Mouse (Mus musculus) heart, embryonic 16.5 days (tissue): ENCODE results near the gene Ugt1a10. TPM values are rescaled to one million over a fixed set of nuclear protein-coding genes. Genes with fewer than 3 reads are reported as not detected.

Source experiments
- ATAC-seq: fragments of 200-750 bp; cut with Nextera tagmentation; replicated peaks from 2 replicates; pipeline ENCODE4 v1.8.0; 2017; ENCODE audit warnings: moderate number of reproducible peaks; ENCODE audit not compliant: insufficient read depth, low FRiP score; ENCODE audit errors: extremely low read depth
- H3K27ac ChIP-seq: fragments of 300-500 bp; sonication (generic); 2 replicates; pipeline ENCODE4 v1.5.1; 2014; ENCODE audit warnings: mild to moderate bottlenecking, low read length, control low read depth, moderate library complexity
- H3K27me3 ChIP-seq: fragments of 300-500 bp; sonication (generic); 2 replicates; pipeline ENCODE4 v1.6.1; 2014; ENCODE audit warnings: low read length, mixed read lengths; ENCODE audit not compliant: control insufficient read depth, insufficient read depth
- H3K36me3 ChIP-seq: fragments of 300-500 bp; sonication (generic); 2 replicates; pipeline ENCODE4 v1.6.1; 2014; ENCODE audit not compliant: control insufficient read depth, insufficient read depth
- H3K4me1 ChIP-seq: fragments of 300-500 bp; sonication (generic); 2 replicates; pipeline ENCODE4 v1.6.1; 2014; ENCODE audit warnings: low read length, mixed read lengths; ENCODE audit not compliant: control insufficient read depth, insufficient read depth
- H3K4me2 ChIP-seq: fragments of 300-500 bp; sonication (generic); 2 replicates; pipeline ENCODE4 v1.6.1; 2014; ENCODE audit warnings: low read depth, mild to moderate bottlenecking, control low read depth, low read length
- H3K4me3 ChIP-seq: fragments of 300-500 bp; sonication (generic); 2 replicates; pipeline ENCODE4 v1.5.1; 2014; ENCODE audit warnings: mild to moderate bottlenecking, control low read depth, low read length
- H3K9ac ChIP-seq: fragments of 300-500 bp; sonication (generic); 2 replicates; pipeline ENCODE4 v1.6.1; 2014; ENCODE audit warnings: low read length, control low read depth
- H3K9me3 ChIP-seq: fragments of 300-500 bp; sonication (generic); replicated peaks from 2 replicates; pipeline ENCODE4 v1.6.1; 2016; ENCODE audit warnings: low read length; ENCODE audit not compliant: control insufficient read depth
- WGBS: fragments of 180-500 bp; shearing (Covaris S2); extraction: QIAGEN DNeasy Blood & Tissue Kit; methylation state at CpG from one replicate; pipeline ENCODE4 v1.1.7; 2014; 5-methylcytosine and 5-hydroxymethylcytosine counted together
- polyA plus RNA-seq: library from polyadenylated mRNA; unstranded; fragments of >200 nt; fragmentation: Nextera tagmentation; extraction: Ambion mirVana; gene quantifications from 2 replicates; pipeline ENCODE4 v1.2.1, GENCODE M21; 2015

Ugt1a10 gene
- polyA plus RNA-seq, 1 experiment from 2014 or later, result not detected

- H3K9ac ChIP-seq, result no peak overlapping the region
- H3K27ac ChIP-seq, result no peak overlapping the region
- H3K4me1 ChIP-seq, result no peaks in the 10 kb centered on the region
- H3K9me3 ChIP-seq, result no peaks in the 10 kb centered on the region
- no peak overlapping the region for H3K4me2 ChIP-seq
- no peaks in the 10 kb centered on the region for H3K27me3 ChIP-seq
- no peaks in the 10 kb centered on the region for H3K36me3 ChIP-seq
- WGBS, result 81% methylated on average over 1 of the region's 1 CpGs
- ATAC-seq, result no peak
- H3K4me3 ChIP-seq, result no peak overlapping the region
These were observed 140.5 kb downstream of the Ugt1a10 start for GRCm38 (mm10) chr1:88195687-88196086.

GRCm38 (mm10) chr1:88197443-88197842 is 142.3 kb downstream of the Ugt1a10 start:
- ATAC-seq, result no peak
- H3K36me3 ChIP-seq, result no peaks in the 10 kb centered on the region
- no peak overlapping the region for H3K9ac ChIP-seq
- H3K27me3 ChIP-seq, result no peaks in the 10 kb centered on the region
- H3K9me3 ChIP-seq, result no peaks in the 10 kb centered on the region
- H3K4me2 ChIP-seq, result no peak overlapping the region
- no peaks in the 10 kb centered on the region for H3K4me1 ChIP-seq
- no peak overlapping the region for H3K27ac ChIP-seq
- H3K4me3 ChIP-seq, result no peak overlapping the region
- 65% methylated on average over 3 of the region's 3 CpGs for WGBS

- H3K9ac ChIP-seq, result no peak overlapping the region
- no peaks in the 10 kb centered on the region for H3K27me3 ChIP-seq
- no peak overlapping the region for H3K27ac ChIP-seq
- no peaks in the 10 kb centered on the region; the same call in 1 of the 2 replicates for H3K4me1 ChIP-seq
- no peak overlapping the region for H3K4me2 ChIP-seq
- no peaks in the 10 kb centered on the region for H3K36me3 ChIP-seq
- WGBS, result 55% methylated on average over 2 of the region's 2 CpGs
- H3K4me3 ChIP-seq, result no peak overlapping the region
- peaks cover 2% of the 10 kb centered on the region; the same call in 1 of the 2 replicates for H3K9me3 ChIP-seq
- ATAC-seq, result no peak
These were observed 144.8 kb downstream of the Ugt1a10 start for GRCm38 (mm10) chr1:88199996-88200395.

- peaks cover 2% of the 10 kb centered on the region; the same call in 1 of the 2 replicates for H3K9me3 ChIP-seq
- H3K27ac ChIP-seq, result no peak within 1 kb of the TSS
- H3K36me3 ChIP-seq, result no peaks in the 10 kb centered on the region
- H3K4me1 ChIP-seq, result peaks cover 2% of the 10 kb centered on the region; the same call in 1 of the 2 replicates
- 73% methylated on average over 7 of the region's 7 CpGs for WGBS
- no peak for ATAC-seq
- H3K4me2 ChIP-seq, result no peak within 1 kb of the TSS
- no peak within 1 kb of the TSS for H3K4me3 ChIP-seq
- no peak within 1 kb of the TSS for H3K9ac ChIP-seq
- no peaks in the 10 kb centered on the region for H3K27me3 ChIP-seq
These were observed 145.3 kb downstream of the Ugt1a10 start, which contains the start of gene Ugt1a2 for GRCm38 (mm10) chr1:88200456-88200855. Ugt1a2 (plus strand) TSS chr1:88200601.

GRCm38 (mm10) chr1:88205294-88205922 is 150.2 kb downstream of the Ugt1a10 start, which contains the start of gene Dnajb3:
Dnajb3 (minus strand) TSS chr1:88205782.
- Histone ChIP-seq H3K9ac (peak within 1 kb of the TSS; percentile 80), H3K9me3 (peaks cover 2% of the 10 kb centered on the region; the same call in 1 of the 2 replicates), H3K36me3 (no peaks in the 10 kb centered on the region), H3K27ac (no peak within 1 kb of the TSS), H3K4me2 (peak within 1 kb of the TSS; percentile 78), H3K4me3 (peak within 1 kb of the TSS; percentile 57), H3K27me3 (no peaks in the 10 kb centered on the region), H3K4me1 (peaks cover 2% of the 10 kb centered on the region; the same call in 1 of the 2 replicates)
- peak; percentile 99 for ATAC-seq
- WGBS, result 4% methylated on average over 62 of the region's 62 CpGs

- no peaks in the 10 kb centered on the region for H3K27me3 ChIP-seq
- no peaks in the 10 kb centered on the region for H3K36me3 ChIP-seq
- H3K9me3 ChIP-seq, result peaks cover 10% of the 10 kb centered on the region
- H3K9ac ChIP-seq, result no peak overlapping the region
- peaks cover 2% of the 10 kb centered on the region; the same call in 1 of the 2 replicates for H3K4me1 ChIP-seq
- 50% methylated on average over 2 of the region's 2 CpGs for WGBS
- H3K27ac ChIP-seq, result no peak overlapping the region
- no peak overlapping the region for H3K4me3 ChIP-seq
- H3K4me2 ChIP-seq, result no peak overlapping the region
- no peak for ATAC-seq
These were observed 151.8 kb downstream of the Ugt1a10 start for GRCm38 (mm10) chr1:88206843-88207479.

- Histone ChIP-seq H3K4me3 (no peak within 1 kb of the TSS), H3K27me3 (no peaks in the 10 kb centered on the region), H3K36me3 (no peaks in the 10 kb centered on the region), H3K4me1 (no peaks in the 10 kb centered on the region), H3K9me3 (peaks cover 50% of the 10 kb centered on the region), H3K4me2 (no peak within 1 kb of the TSS), H3K9ac (no peak within 1 kb of the TSS), H3K27ac (no peak within 1 kb of the TSS)
- no peak for ATAC-seq
- WGBS, result 61% methylated on average over 8 of the region's 8 CpGs
These were observed 156.6 kb downstream of the Ugt1a10 start, which contains the start of gene Ugt1a1 for GRCm38 (mm10) chr1:88211812-88212211. Ugt1a1 (plus strand) TSS chr1:88211959.

- Histone ChIP-seq H3K27me3 (no peaks in the 10 kb centered on the region), H3K4me2 (no peak overlapping the region), H3K9me3 (peaks cover 57% of the 10 kb centered on the region), H3K36me3 (no peaks in the 10 kb centered on the region), H3K4me1 (no peaks in the 10 kb centered on the region), H3K27ac (no peak overlapping the region), H3K4me3 (no peak overlapping the region), H3K9ac (no peak overlapping the region)
- WGBS, result 55% methylated on average over 8 of the region's 8 CpGs
- ATAC-seq, result peak; percentile 5; the same call in 1 of the 2 replicates
These were observed 157.3 kb downstream of the Ugt1a10 start for GRCm38 (mm10) chr1:88212341-88213045.
